Mouse (Mus musculus): ENCODE results near the gene Ccdc39.

DNA sequence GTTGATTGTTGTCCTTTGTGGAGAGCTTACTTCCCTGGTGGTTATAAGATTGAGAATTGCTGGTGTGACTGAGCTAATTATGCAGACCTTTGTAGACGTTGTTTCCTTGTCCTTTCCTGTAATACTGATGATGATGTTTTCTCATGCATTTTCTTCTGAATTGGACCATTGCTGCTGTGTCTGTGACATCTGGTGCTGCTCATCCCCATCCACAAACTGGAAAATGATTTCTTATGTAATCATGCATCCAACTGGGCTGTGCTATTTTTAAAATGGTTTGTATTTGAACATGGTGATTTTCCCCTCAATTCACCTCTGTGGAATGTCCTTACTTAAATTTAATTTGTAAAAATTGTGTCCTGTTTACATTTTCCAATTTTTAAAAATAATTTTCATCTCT lies 37.0 kb downstream of the Ccdc39 start:
- TF ChIP-seq CTCF (IDR thresholded peaks at IDR 0.05; ENCODE audit: borderline replicate concordance, control insufficient read depth, extremely low read depth, insufficient read depth, low read length, poor library complexity) (no peak), POLR2A (IDR thresholded peaks at IDR 0.05; ENCODE audit: control insufficient read depth, extremely low read depth, insufficient read depth, low read length, poor library complexity) (no peak)
